Mouse (Mus musculus) liver, embryonic 14.5 days (tissue): ENCODE data around the gene Pgpep1.

Experiments
- CTCF ChIP-seq: IDR thresholded peaks from 2 replicates; pipeline ENCODE4 v1.5.1; 2016; ENCODE audit warnings: antibody characterized with exemption, low read depth, control low read depth
- EP300 ChIP-seq: IDR thresholded peaks from 2 replicates; pipeline ENCODE4 v1.6.1; 2016; ENCODE audit warnings: antibody characterized with exemption, low read depth

DNA sequence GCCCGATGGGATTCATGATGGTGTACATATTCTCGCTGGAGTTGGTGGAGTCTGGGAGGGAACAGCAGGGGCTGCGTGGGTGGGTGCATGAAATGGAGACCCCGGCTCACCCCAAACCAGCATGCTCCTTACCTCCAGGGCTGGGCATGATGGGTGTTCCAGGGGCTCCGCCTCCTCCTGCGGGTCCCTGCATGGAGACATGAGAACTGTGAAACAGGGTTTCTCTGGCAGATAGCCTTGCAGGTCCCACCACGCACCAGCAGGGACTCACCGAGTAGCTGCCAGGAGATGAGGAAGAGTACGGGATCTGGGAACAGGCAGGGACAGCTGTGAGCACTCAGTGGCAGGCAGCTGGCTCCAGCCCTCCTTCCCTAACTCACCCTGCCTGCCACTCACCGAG is 61.5 kb downstream of the Pgpep1 start:
- TF ChIP-seq CTCF = peak; percentile 34; the same call in 1 of the 2 replicates
- TF ChIP-seq EP300 = no peak
